Mouse (Mus musculus) lung, postnatal 4 days (tissue): ENCODE data around the gene Rorc.
A peak's percentile ranks its signal among the peaks of the same experiment; 100 is the strongest.

Source experiments
- DNase-seq, 2 experiments: peaks; one replicate each; pipeline ENCODE4 v3.0.0; 2021

Gene Rorc

DNA sequence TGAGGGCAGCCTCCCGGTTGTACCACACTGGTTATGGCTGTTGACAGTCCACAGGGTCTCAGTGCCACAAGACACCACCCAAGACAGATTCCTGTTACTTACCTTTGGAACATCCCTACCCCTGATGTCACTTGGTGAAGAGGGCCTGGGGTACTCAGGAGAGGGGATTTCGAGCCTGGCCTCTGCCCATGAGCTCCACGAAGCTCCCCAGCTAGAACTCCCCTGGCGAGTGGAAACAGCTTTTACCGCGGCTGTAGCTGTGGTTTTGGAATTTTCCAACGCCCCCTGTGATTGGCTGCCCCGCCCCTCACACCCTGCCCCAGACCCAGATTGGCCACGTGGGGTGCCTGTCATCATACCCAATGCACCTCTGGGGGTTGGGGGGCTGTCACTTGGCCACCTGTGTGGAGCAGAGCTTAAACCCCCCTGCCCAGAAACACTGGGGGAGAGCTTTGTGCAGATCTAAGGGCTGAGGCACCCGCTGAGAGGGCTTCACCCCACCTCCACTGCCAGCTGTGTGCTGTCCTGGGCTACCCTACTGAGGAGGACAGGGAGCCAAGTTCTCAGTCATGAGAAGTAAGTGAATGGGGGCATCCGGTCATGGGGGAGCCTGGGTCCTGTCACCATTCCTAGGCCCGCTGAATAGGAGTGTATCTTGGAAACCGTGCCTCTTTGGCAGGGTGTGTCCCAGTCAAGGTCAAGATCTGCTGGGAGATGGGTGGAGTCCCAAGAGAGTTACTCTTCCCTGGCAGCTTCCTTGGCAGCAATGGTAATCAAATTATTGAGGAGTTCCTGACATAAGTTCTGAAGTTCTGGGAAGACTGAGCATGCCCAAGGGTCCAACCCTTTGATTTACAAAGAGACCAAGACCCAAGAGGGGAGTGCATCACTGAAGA lies 4.7 kb downstream of the Rorc start:
- no peak for DNase-seq

DNA sequence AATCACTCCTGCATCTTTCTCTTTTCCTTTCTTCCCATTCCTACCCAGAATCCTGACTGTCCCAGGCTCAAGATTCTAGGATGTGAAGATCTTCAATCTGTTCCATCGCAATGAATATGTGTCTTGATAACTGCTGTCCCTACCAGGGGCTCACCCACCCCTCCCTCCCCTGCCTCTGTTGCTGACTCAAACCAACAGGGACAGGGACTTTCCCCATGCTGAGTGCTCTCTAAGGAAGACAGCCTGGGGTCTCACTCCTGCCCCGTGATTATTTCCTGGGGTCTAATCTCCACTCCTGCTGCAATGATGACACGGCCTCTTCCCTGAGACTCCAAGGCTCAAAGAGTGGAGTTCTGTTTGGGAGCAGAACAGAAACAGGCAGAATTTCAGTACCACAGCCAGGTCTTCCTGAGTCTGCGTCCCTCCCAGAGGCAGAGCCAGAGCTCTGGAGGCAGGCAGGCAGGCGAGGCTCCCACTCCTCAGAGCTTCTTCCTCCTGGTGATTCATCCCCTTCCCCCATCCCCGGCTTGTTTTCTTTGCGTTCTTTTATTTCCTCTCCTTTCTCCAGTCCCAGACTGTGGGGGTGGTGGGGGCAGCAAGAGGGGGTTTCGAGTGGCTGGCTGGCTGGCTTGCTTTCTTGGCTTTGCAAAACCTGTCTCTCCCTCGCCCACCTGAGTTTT lies 7.4 kb downstream of the Rorc start:
- DNase-seq: no peak

DNA sequence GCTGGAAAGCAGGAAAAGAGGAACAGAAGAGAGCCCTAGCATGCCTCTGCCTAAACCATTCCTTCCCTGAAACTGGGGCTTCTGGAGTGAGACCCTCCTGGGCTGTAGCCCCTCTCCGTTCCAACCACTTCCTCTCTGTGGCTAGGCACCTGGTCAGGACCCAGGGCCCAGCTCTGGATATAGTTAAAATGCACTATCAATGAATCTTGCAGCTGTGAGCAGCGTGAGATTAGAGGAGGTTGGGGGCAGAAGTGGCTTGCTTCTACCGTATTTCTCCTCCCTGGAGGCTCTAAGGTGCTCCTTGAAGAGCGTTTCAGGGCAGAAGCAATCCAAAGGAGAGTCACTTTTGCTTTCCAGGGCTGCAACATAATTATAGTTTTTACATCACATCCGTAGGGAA lies 9.7 kb downstream of the Rorc start:
- no peak for DNase-seq

DNA sequence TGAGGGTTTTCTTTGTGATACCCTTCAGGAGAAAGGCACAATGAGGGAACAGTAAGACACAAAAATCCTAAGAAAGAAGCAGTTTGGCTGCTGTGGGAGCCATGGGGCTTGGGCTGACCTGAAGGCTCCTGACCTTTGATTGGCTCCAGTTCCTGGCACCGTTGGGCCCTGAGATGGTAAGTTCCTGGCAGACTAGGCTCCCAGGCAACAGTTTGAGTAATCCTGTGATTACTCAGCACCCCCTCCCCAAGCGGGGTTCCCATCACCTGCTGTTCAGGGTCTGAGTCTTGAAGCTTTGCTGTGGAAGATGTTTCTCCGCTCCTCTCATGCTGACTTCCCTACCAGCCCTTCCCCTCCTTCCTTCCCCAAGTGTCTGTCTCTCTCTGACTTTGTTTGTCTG lies 10.9 kb downstream of the Rorc start:
- no peak for DNase-seq

DNA sequence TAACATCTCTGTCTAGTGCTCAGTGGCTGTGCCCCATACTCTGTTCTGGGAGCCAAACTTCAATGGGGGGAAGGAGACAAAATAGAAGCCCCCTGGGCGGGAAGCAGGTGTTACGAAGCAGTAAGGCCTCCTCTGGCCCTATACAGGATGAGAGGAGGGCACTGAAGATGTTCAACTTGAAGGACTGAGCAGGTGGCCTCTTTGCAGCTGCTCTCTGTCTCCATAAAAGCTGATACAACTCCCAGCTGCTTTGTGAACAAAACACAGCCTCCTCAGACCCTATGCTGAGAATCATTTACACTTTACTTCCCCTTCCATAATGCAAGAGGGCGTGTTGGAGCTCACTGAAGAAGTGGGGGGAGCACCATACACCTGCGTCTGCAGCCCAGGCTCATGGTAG lies 14.1 kb downstream of the Rorc start:
- no peak for DNase-seq

DNA sequence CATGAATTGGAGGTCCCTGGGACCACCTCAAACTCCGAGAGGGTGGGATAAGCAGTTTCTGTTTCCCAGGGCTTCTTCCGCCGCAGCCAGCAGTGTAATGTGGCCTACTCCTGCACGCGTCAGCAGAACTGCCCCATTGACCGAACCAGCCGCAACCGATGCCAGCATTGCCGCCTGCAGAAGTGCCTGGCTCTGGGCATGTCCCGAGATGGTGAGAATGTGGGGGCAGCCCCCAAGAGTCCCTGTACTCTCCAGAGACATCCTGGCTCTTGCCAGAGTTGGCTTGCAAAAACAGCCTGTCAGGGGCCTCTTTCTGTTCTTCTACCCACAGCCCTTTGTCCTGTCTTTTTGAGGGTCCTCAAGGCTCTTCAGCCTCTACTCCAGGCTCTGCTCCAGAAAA lies 14.8 kb downstream of the Rorc start:
- peak in 1 of 2 experiments; percentile 20 for DNase-seq

DNA sequence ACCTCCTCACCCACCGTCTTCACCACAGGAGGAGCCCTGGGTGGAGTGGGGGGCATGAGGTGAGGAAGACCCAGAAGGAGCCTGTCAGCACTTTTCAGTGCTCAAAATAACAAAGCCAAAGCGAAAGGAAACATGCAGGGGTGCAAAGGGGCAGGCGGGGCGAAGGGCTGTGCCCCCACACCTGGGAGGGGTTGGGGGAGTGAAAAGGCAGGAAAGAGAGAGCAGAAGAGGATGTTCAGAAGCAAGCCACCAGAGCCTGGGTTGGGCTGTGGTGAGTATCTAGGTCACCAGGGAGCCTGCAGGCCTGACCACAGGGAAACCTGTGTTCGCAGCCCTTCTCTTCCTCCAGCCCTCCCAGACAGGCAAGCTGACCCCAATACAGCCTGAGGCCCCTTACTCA lies 15.5 kb downstream of the Rorc start:
- DNase-seq: peak in 1 of 2 experiments; percentile 23

DNA sequence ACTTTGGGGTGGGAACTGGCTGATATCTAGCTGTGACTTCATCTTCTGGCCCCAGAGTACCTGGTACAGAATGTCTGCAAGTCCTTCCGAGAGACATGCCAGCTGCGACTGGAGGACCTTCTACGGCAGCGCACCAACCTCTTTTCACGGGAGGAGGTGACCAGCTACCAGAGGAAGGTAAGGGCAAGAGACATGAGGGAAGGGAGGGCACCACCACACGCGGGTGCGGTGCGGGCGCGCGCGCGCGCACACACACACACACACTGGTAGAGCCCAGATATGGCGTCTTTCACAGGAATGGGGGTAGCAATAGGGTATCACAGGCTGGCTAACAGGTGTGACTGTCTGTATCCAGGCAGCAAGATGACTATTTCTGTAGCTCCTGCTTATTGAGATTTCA lies 16.8 kb downstream of the Rorc start:
- DNase-seq: no peak

DNA sequence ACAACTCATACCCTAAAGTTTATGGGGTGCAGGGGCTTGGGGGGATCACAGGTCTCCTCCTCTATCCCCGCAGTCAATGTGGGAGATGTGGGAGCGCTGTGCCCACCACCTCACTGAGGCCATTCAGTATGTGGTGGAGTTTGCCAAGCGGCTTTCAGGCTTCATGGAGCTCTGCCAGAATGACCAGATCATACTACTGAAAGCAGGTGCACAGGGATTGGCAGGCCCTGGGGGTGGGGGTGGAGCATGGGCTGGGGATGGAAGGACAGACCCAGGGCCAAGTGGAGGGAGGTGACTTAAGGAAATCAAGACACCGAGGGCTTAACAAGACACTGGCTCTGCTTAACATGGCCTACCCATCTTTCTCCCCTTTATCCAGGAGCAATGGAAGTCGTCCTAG lies 18.4 kb downstream of the Rorc start:
- no peak for DNase-seq

DNA sequence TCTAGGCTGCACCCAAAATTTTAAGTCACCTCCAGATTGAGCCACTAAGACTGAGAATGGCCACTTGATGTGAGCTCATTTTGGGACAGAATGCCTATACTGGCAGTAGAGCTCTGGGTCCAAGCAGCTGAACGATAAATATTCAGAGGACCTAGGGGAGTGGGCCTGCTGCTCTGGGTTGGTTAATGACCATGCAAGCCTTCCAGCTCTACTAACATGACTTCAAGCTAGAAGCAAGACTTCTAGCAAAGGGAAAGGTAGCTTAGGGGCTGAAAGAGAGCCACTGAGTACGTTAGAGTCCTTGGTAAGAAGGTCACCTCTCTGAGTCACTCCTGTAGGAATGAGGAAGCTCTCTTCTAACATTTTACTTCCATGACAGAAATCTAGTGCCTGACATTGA lies 19.5 kb downstream of the Rorc start:
- DNase-seq: no peak

DNA sequence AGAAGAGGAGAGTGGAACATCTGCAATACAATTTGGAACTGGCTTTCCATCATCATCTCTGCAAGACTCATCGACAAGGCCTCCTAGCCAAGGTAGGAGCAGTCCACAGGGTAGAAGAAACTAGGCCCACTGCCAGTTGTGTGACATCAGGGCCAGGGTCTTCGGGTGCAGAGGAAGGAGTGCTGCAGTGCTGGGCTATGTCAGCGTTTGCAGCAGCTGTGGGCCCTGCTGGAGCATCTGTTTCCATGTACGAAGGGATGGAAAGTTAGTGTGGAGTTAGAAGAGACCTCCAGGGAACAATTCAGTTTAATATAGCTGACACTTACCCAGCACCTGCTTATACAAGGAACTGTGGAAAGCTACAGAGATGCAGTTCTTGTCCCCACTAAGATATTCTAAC lies 20.5 kb downstream of the Rorc start:
- no peak for DNase-seq

DNA sequence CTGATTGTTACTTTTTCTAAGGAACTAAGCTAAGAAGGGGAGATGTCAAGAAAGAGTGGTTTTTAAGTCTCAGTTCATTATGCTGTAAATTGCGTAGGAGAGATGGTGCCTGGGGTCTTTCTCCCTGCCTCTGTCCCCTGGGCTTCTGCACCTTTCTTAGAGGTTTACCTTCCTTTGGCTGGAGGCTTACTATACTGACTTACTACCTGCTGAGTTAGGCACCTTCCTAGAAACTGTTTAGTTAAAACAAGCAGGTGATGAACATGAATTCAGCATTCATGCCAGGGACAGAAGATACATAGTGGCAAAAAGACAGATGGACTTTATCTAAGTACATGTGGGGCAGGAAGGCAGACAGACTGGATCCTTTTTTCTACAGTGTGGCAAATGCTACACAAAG lies 23.7 kb downstream of the Rorc start:
- DNase-seq: no peak

DNA sequence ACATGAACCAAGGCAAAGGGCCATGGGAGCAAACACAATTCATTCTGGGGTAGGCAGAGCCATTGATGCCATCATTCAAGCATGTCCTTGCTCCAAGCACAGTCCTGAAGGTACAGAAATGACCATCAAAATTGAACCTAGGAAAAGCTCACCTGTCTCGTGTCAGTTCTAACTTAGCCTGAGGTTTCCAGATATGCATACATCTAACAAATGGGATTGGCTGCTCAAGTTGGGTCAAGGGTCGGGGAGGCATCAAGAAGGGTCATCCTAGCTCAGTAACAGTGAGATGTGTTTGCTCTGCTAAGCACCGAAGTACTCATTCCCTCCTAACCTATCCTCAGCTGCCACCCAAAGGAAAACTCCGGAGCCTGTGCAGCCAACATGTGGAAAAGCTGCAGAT lies 24.3 kb downstream of the Rorc start:
- DNase-seq: no peak

DNA sequence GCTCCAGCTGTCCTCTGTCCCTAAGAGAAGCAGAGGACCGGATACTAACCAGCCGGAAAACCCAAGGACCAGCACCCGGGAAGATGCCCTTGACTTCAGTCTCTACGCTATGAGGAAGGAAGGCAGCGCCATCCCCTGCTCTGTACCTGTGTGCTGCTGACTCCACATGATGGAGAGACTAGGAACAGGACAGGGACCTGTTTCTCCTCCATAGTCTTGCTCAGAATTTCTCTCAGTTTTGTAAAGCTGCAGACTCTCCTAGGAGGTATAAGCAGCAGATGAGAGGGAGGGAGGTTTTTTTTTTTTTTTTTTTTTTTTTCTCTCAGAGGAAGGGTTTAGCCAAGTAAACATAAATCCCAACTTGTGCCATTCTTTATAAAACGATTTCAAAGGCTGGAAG lies 25.6 kb downstream of the Rorc start, which contains the start of gene Lingo4:
TSS of gene Lingo4 (plus strand) at position 301 of the 400 bp plus-strand sequence.
- no peak for DNase-seq

DNA sequence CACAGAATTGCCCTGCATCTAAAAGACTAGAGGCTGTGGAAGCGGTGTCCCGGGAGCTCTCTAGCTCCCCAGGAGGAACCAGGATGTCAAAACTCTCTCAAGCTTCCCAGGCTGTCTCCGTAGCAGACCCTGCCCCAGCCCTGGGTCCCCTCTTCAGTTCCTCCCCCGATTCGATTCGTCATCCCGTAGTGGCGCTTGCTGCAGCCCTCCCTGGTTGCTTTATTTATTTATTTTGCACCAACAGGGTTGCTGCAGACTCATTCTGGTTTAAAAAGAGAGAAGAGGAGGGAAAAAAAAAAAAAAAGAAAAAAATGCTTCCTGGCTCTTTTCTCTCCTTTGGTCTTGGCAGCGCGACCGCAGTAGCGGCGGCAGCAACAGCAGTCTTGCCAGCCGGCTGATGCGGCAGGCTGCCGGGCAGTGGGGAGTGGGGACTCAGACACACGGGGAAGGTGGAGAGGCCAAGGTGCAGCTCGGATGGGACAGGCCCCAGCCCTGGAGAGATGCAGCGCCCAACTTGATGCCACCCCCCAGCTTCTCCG lies 26.4 kb downstream of the Rorc start:
- DNase-seq: peak in 1 of 2 experiments; percentile 25

DNA sequence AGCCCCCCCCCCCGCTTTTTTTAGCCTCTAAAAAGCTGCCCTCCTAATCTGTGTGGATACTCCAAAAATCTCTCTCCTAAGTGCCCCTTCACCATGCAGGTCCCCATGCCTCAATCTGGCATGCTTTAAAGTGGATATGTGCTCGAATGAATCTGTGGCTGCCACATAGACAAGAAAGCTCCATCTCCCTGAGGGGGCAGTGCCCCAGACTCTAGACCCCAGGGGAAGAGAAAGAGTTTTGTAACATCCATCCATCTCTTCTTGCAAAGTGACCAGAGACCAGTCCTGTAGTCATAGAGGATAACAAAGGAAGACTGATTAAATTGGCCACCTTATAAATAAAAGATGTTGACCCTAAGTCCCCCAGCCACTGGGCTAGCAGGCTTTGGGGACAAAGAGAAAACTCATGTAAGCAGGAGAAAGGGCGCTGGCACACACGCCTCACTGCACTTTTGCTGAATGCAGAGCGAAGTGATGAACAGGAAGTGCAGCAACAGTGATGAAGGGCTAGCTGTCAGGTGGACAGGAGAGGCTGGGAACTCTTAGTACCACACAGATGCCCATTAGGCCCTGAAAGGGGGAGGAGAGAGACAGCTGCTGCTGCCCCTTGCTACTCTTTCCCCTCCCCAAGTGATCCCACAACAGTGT lies 27.2 kb downstream of the Rorc start:
- no peak for DNase-seq

DNA sequence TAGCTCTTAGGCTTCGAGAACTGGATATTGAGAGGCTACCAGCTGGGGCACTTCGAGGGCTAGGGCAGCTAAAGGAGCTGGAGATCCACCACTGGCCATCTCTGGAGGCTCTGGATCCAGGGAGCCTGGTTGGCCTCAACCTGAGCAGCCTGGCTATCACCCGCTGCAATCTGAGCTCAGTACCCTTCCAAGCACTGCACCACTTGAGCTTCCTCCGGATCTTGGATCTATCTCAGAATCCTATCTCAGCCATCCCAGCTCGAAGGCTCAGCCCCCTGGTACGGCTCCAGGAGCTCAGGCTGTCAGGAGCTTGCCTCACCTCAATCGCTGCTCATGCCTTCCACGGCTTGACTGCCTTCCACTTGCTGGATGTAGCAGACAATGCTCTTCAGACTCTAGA lies 29.9 kb downstream of the Rorc start:
- no peak for DNase-seq

DNA sequence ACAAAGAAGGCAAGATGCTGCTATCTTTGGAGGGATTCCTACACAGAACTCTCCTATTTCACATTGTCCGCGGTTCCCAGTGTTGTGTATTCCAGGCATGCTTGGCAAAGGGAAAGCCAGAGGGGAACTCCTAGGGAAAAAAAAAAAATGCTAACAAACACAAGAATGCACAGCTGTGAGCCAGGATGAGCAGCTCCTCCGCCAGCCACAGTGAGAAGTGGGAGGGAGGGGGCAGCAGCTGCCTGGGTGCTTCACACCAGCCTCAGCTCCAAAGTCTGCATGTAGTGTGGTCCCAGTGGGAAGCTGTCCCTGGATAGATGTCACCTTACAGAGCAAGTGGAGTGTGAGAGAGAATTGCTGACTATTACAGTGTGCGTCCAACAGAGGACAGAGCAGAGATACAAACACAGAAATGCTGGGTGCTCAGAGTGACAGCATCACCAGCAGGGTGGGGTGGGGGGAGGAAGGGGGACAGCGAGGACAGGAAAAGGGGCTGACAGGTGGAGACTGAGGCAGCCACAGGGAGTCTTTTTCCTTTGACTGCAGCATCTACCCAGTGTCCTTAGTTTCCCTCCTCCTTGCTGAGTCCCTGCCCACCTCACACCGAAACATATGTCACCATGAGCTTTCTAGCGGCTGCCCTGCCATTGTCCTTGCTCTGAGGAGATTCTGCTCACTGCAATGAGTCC lies 31.9 kb downstream of the Rorc start:
- DNase-seq: peak in 1 of 2 experiments; percentile 69

DNA sequence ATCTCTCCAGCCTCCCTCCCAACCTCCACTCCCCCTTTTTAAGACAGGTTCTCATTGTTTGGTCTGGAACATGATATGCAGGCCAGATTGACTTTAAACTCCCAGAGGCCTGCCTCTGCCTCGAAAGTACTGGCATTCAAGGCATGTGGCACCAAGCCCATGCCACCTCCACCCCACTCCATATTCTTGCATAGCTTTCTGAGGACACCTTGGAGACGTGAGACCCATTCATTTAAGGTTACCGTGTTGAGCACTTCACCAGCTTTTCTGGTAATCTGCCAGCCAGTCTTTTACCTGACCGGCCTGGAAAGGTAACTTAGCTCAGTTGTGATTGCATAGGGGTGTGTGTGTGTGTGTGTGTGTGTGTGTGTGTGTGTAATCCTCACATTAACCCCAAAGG lies 33.0 kb downstream of the Rorc start:
- DNase-seq: peak; percentile 34 to 70

DNA sequence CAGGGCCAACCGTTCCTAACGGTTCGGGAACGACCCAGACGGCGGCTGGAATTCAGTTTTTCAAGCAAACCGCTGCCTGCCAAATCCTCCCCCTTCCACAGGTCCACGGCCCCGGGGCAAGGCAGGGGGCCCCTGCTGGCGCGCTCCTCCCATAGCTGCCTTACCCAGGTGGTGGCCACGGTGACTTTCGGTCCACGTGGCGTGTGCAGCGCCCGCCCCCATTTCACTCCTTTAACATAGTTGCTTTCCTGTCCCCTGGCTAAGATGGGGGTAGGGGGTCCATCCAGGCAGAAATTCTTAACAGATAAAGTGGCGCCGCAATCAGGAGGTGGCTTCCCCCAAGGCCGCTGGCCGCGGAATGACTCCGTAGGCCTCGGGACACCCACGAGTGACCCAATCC lies 39.9 kb downstream of the Rorc start:
- no peak for DNase-seq

DNA sequence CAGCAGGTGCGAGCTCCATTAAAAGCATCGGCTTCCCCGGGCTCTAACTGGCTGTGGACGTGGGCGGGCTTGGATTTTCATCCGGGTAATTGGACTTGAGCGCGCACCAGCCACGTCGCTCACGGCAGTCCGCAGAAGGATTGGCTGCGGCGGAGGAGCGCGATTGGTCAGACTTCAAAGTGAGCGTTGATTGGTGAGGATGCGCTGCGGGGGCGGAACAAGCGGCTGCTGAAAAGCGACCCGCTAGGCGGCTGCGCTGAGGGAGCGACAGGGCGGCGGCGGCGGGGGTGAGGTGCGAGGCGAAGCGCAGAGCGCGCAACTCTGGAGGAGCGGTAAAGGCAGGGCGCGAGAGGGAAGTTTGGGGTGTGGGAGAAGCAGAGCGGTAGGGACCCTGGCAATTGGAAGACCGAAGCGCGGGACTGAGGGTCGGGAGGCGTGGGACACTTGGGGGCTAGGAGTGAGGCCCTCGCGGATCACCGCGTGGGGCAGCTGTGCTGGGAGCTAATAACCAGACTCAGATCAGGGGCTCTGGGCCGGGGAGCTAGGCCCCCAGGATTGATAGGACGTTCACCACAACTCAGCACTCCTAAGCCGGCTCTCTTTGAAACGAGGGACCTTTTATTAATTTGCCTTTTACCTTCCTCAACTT lies 40.6 kb downstream of the Rorc start, which contains the start of gene Tdrkh:
TSS of gene Tdrkh (plus strand) at position 243 of the 649 bp plus-strand sequence.
- DNase-seq: peak; percentile 96 to 97

DNA sequence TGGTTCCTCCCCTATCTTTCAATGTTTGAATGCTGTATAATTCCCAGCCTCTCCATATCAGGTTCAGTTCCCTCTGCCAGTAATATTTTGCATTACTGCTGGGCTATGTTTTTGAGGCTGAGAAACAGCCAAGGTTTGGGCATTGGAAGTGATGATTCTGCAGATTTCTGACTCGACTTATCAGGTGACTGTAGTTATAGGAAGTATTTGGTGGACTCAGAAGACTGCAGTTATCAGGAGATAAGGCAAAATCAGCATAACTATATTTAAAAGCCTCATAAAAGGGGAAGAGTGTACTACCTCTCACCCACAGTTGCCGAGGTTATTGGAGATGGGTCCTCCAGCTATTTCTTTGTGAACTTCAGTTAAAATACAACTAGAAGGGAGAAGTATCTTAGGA lies 58.4 kb downstream of the Rorc start:
- DNase-seq: no peak
